Mouse (Mus musculus): ENCODE measurements around the gene Ap5z1.

Gene Ap5z1

GRCm38 (mm10) chr5:142524711-142525464 is 61.1 kb downstream of the Ap5z1 start:
- DNase-seq, result no peak
